Mouse (Mus musculus): ENCODE results near the gene Epha4. TPM values are rescaled to one million over a fixed set of nuclear protein-coding genes. Genes with fewer than 3 reads are reported as not detected.
A peak's percentile ranks its signal among the peaks of the same experiment; 100 is the strongest.

Epha4 gene
- total RNA-seq (2014; fragmentation: Nextera tagmentation) (not detected in 2 replicates), total RNA-seq (2017) (0.31 TPM in 1 of 2 replicates, not detected in the other)

DNA sequence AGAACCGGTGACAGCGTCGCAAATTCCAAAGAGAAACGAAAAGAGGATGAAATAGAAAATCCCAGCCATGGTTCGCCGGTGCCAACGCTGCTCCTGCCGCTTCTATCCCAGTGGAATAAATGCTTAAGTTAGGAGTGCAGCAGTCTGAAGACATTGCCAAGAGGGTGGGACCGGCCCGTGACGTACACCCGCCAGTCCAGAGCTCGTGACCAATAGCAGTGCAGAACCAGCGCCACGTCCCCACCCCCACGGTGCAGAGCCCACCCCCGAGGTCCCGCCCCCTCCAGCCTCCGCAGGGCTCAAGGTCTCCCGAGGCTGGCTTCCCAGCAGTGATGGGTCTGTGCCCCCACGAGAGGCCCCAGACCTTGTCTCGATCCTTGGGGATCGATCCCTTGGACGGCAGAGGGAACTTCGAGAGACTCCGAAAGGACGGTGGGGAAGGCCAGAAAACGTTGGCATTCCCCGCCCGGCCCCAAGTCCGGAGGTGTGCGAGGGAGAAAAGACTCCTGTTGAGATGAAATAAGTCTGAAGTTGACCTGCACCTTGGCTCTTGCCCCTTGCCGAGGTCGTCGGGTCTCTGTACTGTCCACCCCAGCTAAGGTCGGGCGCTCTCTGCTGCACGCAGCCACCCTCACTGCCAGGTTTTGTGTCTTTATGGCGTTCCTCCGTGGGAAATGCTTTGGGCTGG, at the start of gene Epha4:
Gene Epha4, minus strand, starts transcription at position 126 of the 688 bp plus-strand sequence.
- ATAC-seq (replicated peaks; ENCODE audit: poor library complexity, severe bottlenecking) = peak; percentile 75

DNA sequence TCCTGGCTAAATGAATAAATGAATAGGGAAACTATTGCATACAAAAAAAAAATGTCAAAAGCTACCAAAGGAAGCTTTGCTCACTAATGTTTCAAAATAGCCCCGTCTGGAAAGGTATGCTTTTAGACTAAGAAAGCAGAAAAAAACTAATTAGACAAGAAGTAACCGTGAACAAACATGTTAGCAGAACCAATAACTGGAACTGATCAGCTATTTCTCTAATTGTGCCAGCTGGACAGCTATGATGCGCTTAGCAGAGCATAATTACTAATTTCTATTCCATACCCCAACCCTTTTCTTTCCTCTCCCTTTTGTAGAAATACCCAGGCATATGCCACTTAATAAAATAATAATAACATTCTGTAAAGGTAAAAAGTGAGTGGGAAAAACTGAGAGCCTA, 41.3 kb upstream of the Epha4 start:
- no peak for ATAC-seq (replicated peaks; ENCODE audit: poor library complexity, severe bottlenecking)

GRCm38 (mm10) chr1:77551927-77552326, 37.0 kb upstream of the Epha4 start:
- no peak for ATAC-seq (replicated peaks; ENCODE audit: poor library complexity, severe bottlenecking)

DNA sequence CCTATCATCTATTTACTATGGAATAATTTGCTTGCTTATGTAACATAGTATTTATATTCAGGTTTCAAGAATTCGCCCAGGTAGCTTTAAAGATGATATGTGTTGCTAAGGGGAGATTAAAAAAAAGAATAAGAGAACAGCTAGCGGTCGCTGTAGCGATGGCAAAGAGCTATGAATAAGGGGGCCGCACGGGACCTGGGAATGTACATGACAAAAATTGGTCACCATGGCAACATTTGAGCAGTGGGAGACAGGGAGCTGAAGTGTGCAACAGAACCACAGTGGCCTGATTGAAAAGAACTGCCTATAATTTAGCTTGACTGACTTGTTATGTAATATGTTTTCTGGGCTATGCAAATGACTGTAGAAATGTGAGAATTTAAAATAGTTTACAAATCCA, 30.8 kb upstream of the Epha4 start:
- ATAC-seq (replicated peaks; ENCODE audit: poor library complexity, severe bottlenecking) = no peak

GRCm38 (mm10) chr1:77545035-77545434, 30.1 kb upstream of the Epha4 start:
- ATAC-seq (replicated peaks; ENCODE audit: poor library complexity, severe bottlenecking) = no peak

DNA sequence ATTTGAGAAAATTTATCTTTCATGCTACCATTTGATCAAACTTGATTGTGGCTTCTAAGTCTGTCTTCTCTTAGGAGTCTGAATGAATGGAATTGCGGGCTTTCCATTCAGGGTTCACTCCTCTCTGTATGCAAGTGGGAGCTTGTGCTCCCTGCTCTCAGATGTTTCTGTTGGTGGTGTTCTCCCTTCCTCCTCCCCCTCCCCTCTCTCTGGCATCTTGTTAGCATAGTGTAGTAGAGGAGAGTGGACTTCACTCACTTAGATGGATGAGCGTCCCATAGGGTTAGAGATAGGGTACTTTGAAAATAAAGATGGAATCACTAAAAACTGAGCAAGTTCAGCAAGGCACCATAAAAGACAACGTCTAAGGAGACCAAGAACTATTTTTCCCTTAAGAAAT, 29.4 kb upstream of the Epha4 start:
- ATAC-seq (replicated peaks; ENCODE audit: poor library complexity, severe bottlenecking) = no peak

DNA sequence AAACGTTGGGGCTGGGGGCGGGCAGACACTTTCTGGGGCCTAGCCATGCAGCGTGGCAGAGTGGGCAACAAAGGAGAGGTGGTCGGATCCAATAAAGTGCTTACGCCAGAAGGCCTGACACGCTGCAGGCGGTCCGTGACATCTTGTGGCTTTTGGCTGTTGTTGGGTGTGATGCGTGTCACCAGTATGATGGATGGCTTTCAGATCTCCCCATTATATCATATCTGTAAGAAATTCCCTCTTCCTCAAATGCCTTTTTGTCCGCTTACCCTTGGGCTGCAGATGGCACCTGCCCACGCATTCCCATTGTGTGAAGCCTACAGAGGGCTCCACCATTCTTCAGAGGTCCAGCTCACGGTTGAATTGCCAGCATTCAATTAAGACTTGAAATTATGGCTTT, 25.1 kb upstream of the Epha4 start:
- no peak for ATAC-seq (replicated peaks; ENCODE audit: poor library complexity, severe bottlenecking)

- ATAC-seq (replicated peaks; ENCODE audit: poor library complexity, severe bottlenecking) = no peak
These were observed 23.7 kb upstream of the Epha4 start for GRCm38 (mm10) chr1:77538559-77538958.

GRCm38 (mm10) chr1:77535905-77536304, 21.0 kb upstream of the Epha4 start:
- ATAC-seq (replicated peaks; ENCODE audit: poor library complexity, severe bottlenecking) = no peak

DNA sequence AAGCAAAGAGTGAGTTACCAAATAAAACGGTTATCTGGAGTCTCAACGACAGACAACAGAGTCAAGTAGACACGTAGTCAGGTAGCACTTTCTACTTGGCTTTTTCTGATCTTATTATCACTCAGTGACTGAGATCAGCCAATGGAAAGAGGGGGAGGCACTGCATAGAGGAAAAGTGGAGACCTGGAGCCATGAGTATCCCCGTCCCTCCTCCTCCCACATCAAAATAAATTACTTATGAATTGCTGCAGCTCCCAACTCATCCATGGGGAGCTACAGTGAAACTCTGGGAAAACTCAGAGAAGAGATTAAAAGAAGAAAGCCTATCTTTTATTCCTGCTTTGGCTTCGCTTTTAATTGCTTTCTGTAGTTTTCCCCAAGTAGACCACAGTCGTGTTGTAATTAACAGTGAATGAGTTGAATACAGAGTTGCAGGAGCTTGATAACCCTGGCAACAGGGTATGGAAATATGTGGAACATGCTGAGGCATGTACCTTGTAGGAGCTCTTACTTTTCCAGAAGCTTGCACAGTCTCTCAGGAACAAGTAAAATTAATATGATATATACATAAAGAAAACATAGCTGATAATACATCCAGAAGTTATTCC, 17.8 kb upstream of the Epha4 start:
- ATAC-seq (replicated peaks; ENCODE audit: poor library complexity, severe bottlenecking) = no peak

DNA sequence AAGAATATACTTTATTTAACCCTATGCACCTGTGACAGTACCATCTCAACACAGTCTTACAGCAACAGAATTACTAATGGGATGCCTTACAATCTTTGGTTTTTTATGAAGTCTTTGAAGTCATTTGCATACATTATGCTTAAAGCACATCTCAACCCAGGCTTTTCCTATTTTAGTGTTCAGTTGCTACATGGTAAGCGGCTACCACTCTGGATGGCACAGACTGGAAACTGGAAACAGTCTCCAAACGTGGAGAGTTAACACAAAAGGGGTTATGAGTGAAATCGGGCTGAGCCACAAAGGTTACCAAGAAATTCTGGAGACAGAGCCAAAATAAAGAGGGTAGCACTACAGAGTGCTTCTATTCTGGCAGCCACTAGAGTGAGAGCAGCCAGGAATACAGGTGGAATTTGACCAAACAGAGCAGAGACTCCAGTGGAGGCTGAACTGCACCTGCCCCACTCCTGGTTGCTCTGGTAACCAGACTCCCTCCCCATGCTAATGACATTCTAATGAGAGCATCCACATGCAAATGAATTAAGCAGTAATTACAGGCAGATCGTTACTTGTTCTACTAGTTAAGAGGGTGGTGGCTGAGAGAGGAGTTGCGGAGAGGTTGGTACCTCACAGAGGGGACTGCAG, 17.2 kb upstream of the Epha4 start:
- no peak for ATAC-seq (replicated peaks; ENCODE audit: poor library complexity, severe bottlenecking)

GRCm38 (mm10) chr1:77525082-77525481, 10.2 kb upstream of the Epha4 start:
- ATAC-seq (replicated peaks; ENCODE audit: poor library complexity, severe bottlenecking) = no peak

DNA sequence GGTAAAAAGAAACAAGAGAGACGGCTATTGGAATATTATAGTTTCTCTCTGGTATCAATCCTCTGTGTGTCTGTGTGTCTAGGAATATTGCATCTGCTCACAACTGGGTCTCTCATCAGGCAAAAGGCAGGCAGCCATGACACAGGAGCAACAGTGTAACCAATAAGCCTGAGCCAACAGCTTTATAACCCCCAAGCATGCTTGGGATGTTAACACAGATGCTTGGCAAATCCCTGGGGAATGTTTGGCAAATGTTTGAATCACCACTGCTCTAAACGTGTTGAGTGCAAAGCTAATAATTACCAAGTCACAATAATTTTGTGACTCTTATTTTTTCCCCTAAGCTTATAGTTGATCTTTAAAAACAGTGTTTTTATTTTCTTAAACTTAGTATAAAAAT, 8.5 kb upstream of the Epha4 start:
- no peak for ATAC-seq (replicated peaks; ENCODE audit: poor library complexity, severe bottlenecking)

GRCm38 (mm10) chr1:77521640-77522539, 7.0 kb upstream of the Epha4 start:
- no peak for ATAC-seq (replicated peaks; ENCODE audit: poor library complexity, severe bottlenecking)

DNA sequence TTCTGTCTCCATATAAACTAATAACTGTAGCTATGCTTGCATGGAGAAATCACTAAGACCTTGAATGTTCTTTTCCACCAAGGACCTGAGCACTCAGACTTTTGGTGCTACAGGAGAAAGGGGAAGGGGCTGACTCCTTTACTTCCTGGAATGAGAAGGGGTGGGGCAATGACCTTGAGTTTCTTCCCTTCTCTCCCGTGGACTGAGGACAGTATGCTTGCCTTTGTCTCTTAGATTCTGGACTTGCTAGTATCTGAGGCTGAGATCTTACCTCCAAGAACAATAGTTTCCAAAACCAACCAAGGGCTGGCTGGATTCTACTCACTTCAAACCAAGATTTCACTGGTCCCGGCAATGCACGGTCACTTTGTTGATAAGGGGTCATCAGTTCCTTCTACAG, 3.8 kb upstream of the Epha4 start:
- no peak for ATAC-seq (replicated peaks; ENCODE audit: poor library complexity, severe bottlenecking)

GRCm38 (mm10) chr1:77516203-77516991, 1.5 kb upstream of the Epha4 start:
- ATAC-seq (replicated peaks; ENCODE audit: poor library complexity, severe bottlenecking) = peak; percentile 76

- 0 out of 2 replicates have a peak, but pooled peaks have one; percentile 10 for ATAC-seq (replicated peaks; ENCODE audit: poor library complexity, severe bottlenecking)
These were observed 728 bp upstream of the Epha4 start for GRCm38 (mm10) chr1:77515651-77515981.

- ATAC-seq (replicated peaks; ENCODE audit: poor library complexity, severe bottlenecking) = peak; percentile 9; the same call in 1 of the 2 replicates
These were observed 444 bp downstream of the Epha4 start for GRCm38 (mm10) chr1:77514325-77514962.

GRCm38 (mm10) chr1:77513959-77514324, 946 bp downstream of the Epha4 start:
- ATAC-seq (replicated peaks; ENCODE audit: poor library complexity, severe bottlenecking) = no peak

All from granulocyte monocyte progenitor cell, adult 5-6 weeks (primary cell).